Mouse (Mus musculus): ENCODE data around the gene Rars2. TPM values are rescaled to one million over a fixed set of nuclear protein-coding genes. Genes with fewer than 3 reads are reported as not detected.

Gene Rars2
- total RNA-seq, 2 experiments from 2014 or later: 31.7 to 31.9 TPM

DNA sequence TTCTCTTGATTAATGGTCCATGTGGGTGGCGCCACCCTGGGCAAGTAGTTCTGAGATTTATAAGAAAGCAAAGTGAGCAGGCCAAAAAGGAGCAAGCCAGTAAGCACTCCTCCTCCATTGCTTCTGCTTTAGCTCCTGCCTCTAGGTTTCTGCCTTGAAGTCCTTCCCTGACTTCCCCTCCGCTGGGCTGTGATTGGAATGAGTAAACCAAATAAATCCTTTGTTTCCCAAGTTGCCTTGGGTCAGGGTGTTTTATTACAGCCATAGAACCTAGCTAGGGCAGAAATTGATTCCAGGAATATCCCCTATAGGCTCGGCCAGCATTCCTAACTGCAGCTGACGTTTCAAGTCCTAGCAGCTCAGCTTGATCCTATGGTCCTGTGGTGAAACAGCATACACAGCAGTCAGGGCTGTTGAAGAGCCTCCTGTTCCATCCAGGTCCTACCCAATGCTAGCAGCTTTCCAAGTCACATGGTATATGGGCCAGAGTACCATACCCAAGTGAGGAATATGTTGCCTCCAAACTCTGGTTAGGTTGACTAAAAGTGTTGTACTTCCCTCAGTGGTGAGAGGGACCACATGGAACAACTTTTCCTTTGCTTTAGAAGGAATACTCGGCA is 25.1 kb downstream of the Rars2 start:
- no peak for DNase-seq (ENCODE audit: low spot score in 2 of 2)

DNA sequence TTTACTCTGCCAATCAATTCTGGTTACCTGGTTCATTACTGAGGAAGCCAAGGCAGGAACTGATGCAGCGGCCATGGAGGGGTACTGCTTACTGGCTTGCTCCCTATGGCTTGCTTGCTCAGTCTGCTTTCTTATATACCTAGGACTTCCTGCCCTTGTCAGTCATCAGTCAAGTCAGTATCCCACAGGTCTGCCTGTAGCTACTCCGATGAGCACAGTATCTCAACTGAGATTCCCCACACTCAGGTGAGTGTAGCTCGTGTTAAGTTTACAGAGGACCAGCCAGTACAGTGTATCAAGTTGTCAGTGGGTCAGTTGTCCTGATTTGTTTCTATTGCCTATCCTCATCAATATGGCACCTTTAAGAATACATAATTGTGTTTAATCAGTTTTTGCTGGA is 26.0 kb downstream of the Rars2 start:
- no peak for DNase-seq (ENCODE audit: low spot score in 2 of 2)

DNA sequence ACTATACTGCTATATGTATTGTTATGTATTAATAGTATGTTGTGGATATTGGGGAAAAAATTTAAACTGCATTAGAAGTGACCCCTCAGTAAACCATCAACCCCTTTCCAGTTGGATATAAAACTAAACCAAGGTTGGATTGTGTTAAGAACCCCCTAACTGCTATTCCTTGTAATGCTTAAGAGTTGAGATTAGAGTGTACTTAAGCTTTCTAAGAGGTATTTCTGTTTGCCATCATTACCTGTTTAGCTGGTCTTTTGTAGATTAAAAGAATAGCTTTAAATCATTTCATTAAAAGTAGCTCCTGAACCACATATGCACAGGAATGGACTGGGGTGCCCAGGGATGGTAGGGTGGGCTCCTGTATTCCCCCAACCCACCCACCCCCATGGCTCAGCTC is 30.0 kb downstream of the Rars2 start:
- no peak for DNase-seq (ENCODE audit: low spot score in 2 of 2)

DNA sequence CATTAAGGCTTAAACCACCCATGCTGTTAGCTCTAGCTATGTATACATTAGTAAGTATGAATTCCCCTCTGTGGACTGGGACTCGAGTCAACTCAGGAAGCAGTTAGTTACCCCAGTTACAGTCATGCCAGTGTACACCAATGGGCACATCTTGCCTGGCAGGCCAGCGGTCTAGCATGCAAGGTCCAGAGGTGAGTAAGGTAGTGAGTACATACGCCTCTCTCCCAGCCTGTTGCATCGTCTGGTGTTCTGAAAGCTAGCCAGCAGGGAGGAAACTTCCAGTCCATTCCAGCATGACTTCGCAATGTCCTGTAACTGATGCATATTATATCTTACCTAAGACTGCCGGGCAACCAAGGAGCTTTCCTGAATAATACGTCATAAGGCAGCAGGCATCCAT is 38.4 kb downstream of the Rars2 start:
- DNase-seq (ENCODE audit: low spot score in 2 of 2): no peak

DNA sequence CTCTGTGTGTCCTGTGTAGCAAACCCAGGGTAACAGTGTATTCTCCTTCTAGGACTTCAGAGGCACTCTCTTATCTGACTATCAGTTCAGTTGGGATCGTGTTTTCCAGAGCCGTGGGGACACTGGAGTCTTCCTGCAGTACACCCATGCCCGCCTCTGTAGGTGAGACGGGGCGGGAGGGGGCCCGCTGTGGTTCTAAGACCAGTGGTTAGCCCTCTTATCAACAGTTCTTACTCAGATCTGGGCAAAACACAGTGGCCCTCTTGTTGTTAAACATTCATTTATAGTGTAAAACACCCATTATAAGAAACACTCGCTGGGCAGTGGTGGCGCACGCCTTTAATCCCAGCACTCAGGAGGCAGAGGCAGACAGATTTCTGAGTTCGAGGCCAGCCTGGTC is 41.3 kb downstream of the Rars2 start:
- DNase-seq (ENCODE audit: low spot score in 2 of 2): no peak

DNA sequence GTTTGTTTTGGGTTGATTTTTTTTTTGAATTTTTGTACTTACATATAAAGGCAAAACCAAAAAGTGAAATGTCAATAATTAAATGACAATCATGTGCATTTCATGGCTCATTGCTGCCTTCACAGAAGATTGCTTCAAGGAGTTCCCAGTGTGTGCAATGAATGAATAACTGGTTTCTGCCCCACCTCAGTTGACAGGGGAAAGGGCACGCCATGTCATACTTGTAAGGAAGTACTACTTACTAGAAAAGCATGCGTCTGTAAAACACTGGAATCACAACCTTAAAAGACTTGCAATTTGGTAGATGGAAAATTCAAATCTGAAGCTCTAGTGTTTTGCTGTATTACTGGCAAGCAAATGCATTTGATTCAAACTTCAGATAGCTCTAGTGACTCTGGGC is 44.3 kb downstream of the Rars2 start:
- no peak for DNase-seq (ENCODE audit: low spot score in 2 of 2)

DNA sequence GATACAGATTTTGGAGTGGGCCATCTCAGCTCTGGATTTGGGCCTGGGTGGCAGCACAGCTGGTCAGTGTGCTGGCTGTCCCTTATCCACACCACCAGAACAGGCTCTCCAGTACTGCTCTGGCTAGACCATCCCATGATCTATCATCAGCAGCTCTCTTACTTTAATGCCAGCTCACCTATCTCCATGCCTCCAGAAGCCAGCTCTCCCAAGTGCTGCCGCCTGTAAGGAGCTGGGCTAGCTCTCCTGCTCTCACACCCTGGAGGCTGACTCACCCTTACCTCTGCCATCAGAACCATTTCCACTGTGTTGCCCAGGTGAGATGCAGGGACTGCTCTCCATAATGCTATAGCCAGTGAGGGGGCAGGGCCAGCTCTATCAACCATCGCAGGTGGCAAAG is 46.8 kb downstream of the Rars2 start:
- no peak for DNase-seq (ENCODE audit: low spot score in 2 of 2)

DNA sequence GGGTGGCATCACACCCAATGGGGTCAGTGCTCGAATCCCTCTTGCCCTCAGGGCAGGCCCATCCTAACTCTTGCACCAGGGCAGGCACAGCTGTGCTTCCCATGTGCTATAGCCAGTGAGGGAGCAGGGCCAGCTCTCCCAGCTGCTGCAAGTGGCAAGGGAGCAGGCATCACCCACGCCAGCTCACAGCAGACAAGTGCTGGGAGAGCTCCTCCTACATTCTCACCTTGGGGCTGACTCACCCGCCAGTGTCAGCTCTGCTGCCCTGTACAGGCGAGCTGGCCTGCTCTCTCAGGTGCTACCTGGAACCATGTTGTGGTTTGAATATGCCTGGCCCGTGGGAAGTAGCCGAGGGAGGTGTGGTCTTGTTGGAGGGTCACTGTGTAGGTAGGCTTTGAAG is 47.2 kb downstream of the Rars2 start:
- no peak for DNase-seq (ENCODE audit: low spot score in 2 of 2)

DNA sequence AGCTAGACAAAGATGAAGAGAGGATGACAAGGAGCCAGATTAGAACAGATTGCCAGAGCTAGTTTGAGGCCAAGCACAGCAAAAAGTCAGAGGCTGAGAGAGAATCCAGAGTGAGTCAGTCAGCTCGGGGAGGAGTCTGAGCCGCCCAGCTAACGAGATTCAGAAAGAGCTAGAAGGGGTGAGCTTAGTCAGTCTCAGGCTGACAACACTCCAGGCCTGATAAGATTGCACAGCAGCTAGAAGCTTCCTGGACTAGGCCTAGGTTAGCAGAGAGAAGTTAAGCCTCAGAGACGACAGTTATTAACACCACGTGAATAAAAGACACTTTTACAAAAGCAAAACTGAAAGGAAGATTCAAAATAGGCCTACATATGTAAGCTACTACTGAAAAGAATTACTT is 53.2 kb downstream of the Rars2 start:
- DNase-seq (ENCODE audit: low spot score in 2 of 2): no peak

DNA sequence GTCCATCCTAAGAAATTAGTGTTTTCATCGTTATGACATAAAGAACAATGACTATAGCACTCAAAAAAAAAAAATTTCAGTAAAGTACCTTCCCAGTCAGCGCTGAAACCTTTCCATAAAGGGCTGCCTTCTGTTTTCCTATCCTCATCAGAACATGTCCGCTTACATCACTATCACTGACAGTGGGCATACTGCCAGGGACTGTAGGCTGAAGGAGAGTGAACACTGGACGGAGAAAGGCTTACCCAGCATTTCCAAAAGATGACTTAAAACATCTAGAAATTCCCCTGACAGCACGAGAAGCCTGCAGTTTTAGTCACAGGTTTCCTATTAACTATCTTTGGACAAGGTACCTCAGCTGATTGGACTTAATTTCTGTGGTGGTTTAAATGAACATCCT is 59.0 kb downstream of the Rars2 start:
- no peak for DNase-seq (ENCODE audit: low spot score in 2 of 2)

DNA sequence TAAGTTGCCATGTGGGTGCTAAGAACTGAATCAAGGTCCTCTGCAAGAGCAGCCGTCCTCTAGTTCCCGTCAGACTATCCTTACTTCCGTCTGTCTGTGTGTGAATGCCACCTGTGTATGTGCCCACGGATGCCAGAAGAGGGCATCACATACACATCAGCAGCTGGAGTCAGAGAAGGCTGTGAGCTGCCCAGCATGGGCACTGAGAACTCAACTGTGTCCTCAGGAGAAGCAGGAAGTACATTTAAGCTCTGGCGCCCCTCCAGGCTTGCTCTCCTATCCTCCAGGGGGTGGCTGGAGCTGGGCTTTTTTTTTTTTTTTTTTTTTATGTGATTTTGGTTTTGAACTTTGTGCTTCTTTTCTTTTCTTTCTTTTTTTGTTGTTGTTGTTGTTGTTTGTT is 65.8 kb downstream of the Rars2 start:
- no peak for DNase-seq (ENCODE audit: low spot score in 2 of 2)

DNA sequence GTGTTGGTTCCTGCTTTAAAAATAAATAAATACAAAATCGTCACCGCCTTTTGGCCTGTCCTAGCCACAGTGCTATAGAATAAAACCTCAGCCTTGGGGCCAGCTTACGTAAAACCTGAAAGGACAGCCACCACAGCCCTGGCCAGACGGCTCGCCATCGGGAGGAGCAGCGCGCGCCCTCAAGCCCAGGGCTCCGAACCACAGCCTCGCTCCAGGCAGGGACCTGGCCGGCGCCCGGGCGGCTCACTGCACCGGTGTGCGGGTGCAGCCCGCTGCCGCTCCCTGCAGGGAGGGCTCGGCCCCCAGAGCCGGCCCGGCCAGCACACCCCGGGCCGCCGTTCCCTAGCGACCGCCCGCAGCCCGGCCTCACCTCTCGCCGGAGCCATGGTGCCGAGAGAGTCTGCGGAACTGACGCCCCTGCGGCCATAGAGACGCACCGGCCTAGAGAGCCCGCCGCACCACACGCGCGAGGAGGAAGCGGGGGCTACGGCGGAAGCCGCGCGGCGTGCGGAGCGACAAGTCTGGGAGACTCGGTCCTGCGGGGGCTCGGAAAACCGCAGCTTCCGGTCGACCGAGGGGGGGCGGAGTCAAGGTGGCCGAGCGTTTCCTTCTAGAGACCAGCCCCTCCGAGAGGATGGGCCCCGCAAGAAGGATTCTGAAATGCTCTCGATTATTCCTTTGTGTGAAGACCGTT is 72.3 kb downstream of the Rars2 start, which contains the start of gene Slc35a1:
TSS of gene Slc35a1 (minus strand) at position 565 of the 694 bp plus-strand sequence.
- peak; percentile 89 to 91 for DNase-seq (ENCODE audit: low spot score in 2 of 2)

DNA sequence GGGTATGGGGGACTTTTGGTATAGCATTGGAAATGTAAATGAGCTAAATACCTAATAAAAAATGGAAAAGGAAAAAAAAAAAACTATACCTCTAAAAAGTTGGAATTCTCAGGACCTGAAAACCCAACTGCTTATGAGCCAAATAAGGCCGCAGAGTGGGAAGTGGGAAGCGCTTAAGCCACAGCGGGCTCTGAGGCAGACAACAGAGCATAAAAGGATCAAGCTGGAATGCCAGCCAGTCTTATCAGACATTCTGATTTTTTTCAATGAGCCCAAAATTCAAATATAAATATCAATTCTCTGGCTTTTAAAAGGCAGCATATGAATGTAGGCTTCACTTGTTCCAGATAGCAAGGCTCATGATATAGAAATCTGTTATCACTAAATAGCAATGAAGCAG is 73.3 kb downstream of the Rars2 start:
- no peak for DNase-seq (ENCODE audit: low spot score in 2 of 2)

DNA sequence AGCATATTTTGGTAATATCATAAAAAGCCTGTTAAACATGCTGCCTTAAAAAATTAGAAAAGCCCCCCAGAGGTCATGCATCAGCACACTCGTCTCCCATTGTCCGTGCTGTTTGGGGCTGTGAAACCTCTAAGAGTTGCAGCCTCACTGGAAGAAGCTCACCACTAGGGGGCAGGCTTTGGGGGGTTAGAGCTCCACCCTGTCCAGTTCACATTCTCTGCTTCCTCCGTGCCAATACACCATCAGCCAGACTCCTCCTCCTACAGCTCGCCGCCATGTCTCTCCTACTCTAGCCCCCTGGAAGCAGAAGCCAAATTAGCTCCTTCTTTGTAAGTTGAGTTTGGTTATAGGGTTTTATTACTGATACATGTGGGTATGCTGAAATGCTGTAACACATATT is 86.8 kb downstream of the Rars2 start:
- peak; percentile 72 to 76 for DNase-seq (ENCODE audit: low spot score in 2 of 2)

DNA sequence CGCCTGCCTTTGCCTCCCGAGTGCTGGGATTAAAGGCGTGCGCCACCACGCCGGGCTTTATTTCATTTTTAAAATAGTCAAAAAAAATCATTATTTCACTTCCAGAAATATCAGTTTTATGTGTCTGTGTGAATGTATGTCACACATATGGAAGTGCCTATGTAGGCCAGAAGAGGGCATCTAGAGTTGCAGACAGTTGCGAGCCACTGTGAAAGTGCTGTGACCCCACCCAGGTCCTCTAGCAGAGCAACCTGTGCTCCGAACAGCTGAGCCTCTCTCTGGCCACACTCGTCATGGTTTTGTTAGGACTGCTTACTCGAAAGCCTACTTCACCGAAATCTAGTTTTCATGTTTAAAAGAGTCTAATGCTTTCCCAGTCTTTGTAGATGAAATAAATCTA is 87.5 kb downstream of the Rars2 start:
- DNase-seq (ENCODE audit: low spot score in 2 of 2): no peak

DNA sequence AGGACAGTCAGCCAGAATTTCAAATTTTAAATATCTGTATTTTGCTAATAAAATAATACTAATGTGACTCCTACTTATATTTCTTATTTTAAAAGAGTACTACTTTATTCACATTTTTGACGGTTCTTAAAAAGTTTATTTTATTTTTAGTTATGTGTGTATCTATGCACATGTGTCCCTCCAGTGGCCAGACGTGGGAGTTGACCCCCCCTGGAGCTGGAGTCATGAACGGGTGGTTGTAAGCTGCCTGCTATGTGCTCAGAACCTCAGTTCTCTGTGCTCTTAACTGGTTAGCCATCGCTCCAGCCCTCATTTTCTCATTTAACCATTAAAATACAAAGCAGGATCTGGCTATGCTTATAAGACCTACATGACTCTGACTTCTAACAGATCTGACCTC is 88.3 kb downstream of the Rars2 start:
- no peak for DNase-seq (ENCODE audit: low spot score in 2 of 2)

DNA sequence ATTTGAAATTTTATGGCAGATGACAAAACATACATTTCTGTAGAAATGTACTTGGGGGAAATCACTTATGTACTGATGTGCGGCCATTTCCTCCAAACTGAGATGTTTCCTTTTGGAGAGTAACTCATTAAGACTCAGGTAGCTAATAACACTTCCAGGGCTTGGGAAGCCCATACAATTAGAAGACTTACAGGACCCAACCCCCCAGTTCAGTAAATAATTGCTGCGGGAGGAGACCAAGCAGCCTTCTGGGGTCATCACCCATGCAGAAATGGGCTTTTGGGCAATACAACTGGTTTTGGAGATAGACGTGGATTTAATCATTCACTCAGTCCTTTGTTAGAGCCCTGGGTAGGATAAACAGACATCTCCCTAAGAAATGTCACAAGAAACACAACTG is 92.5 kb downstream of the Rars2 start:
- DNase-seq (ENCODE audit: low spot score in 2 of 2): no peak

DNA sequence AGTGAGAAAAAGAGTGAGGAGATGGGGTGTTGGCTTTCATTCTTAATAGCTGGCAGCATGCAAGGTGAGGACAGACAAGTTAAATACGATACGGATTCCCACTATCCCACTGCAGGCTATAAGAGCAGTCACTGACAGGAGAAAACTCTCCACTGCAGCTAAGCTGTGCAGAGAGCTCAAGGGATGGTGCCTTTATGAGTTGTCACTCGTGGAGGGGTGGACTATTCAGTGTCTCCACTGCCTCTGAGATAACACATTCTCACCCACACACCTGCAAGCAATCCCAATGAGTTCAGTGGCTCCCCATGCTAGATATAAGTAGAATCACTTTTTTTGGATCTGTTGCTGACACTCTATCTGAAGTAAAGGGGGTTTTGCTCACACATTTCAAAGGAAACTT is 93.4 kb downstream of the Rars2 start:
- DNase-seq (ENCODE audit: low spot score in 2 of 2): no peak

Other genes starting within 250 kb of the Rars2 start
- gene Akirin2, start 64.0 kb upstream of the Rars2 start, total RNA-seq (2021): 10 to 100 TPM; 67.5 to 76.6 TPM
- gene Orc3, start within 50 bp of the Rars2 start, total RNA-seq (2021): 10 to 100 TPM; 48.4 to 48.9 TPM
- 10 to 100 TPM; 34.8 to 39.7 TPM for gene Slc35a1, start 72.5 kb downstream of the Rars2 start, total RNA-seq (2021)
- gene Cfap206, start 115.2 kb downstream of the Rars2 start, total RNA-seq (2021): under 1 TPM; 0.30 to 0.58 TPM
- gene Gm136, start 141.3 kb downstream of the Rars2 start, total RNA-seq (2021): not detected
- 10 to 100 TPM; 15.8 to 19.9 TPM for gene Smim8, start 163.5 kb downstream of the Rars2 start, total RNA-seq (2021)

All from adrenal gland, adult 18-20 months (tissue).